Mouse (Mus musculus) megakaryocyte progenitor cell, adult 5-6 weeks (primary cell): ENCODE measurements at regions not wholly inside any gene's neighbourhood (a gene's known extent, or its start where the extent isn't known, plus 50 kb on each side); places are given as distances from the start of the nearest gene placed in this dataset.
"Not testable (repeated sequence)": the region's sequence is repeated elsewhere in the genome, so short reads cannot be mapped to it uniquely, and the experiment has no call there.

ENCODE experiments used
- ATAC-seq: replicated peaks from 2 replicates; pipeline ENCODE4 v1.8.0; 2016; ENCODE audit warnings: mild to moderate bottlenecking, moderate TSS enrichment, inconsistent platforms; ENCODE audit not compliant: poor library complexity

DNA sequence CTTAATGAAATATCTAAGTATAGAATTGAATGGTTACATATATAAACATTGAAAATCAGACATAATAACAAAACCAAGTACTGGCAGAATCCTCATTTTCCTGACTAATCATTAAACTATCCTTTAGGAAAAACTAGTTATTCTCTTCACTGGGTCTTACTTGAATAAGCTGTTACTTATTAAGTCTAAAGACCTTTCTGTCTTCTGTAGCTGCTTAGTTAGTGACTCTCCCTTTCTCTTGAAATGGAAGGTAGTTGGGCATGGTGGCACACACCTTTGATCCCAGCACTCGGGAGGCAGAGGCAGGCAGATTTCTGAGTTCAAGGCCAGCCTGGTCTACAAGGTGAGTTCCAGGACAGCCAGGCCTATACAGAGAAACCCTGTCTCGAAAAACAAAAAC is 135.9 kb upstream of the Abcb5 start:
- ATAC-seq = not testable (repeated sequence)

DNA sequence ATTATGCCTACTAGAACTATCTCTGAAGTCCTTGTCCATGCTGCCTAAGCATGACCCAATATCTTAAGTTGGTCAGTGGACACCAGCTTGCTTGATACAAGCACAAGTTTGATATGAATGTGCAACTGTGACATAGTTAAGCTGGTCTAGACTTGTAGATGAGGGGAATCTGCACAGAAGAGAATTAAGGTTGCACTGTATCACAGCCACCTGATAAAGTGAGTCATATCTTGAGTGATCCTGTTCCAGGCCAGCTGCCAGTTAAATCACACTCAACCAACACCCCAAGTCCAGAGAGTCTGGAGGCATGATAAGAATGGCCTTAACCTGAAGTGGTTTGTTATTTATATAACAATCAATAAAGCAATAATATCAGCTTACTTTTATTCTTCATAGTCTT is 133.5 kb upstream of the Abcb5 start:
- no peak for ATAC-seq

DNA sequence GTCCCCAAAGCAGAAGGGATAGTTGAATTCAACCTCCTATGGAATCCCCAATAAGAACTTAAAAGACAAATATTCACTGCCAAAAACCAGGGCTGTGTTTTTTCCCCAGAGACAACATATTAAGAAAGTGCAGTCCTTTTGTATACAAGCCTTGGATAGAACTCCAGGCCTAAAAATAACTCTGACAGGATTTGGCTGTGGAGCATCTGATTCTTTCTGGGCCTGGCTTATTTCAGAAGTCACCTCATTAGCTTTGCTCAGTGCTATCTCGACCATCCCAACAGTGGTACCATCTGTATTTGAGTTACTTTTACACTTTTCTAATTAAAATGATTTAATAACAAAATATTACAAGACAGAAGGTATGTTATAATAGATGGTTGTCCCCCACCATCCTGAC is 131.6 kb upstream of the Abcb5 start:
- ATAC-seq = no peak

DNA sequence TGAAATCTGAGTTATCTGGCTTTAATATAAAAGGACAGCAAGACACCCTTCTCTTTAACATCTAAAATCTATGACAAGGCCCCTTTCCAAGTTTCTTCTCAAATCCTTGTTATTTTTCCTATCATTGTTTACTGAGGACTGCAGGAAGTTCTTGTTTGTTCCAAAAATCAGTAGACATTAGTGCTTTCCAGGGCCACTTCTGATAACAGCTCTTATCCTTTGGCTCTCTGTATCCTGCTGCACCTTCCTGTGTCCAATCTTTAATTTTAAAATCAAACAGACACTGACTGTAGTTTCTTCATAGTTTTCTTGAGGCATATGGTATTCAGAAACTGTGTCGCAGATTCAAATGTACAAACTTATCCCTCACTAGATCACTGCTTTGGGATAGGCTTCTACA is 128.1 kb upstream of the Abcb5 start:
- no peak for ATAC-seq

GRCm38 (mm10) chr12:119093402-119093801 is 127.2 kb upstream of the Abcb5 start:
- no peak for ATAC-seq

GRCm38 (mm10) chr12:119089292-119089691 is 123.1 kb upstream of the Abcb5 start:
- peak; percentile 68 for ATAC-seq

DNA sequence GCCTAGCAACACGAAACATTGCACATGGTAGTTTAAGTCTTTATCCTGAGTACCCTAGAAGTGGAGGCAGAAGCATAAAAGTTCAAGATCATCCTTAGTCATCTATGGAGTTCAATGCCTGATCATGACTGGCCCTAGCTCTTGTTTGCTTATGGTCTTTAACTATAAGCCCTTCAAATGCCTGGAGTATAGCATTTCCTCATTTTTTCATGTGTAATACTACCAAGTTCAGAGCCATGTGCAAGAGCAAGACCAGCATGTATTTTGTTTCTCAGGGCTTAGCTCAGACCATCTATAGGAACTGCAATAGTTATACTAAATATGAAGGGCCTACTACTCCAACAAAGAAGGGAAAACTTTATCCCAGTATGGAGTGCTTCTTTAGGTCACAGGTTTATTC is 122.4 kb upstream of the Abcb5 start:
- ATAC-seq = peak; percentile 31; the same call in 1 of the 2 replicates

DNA sequence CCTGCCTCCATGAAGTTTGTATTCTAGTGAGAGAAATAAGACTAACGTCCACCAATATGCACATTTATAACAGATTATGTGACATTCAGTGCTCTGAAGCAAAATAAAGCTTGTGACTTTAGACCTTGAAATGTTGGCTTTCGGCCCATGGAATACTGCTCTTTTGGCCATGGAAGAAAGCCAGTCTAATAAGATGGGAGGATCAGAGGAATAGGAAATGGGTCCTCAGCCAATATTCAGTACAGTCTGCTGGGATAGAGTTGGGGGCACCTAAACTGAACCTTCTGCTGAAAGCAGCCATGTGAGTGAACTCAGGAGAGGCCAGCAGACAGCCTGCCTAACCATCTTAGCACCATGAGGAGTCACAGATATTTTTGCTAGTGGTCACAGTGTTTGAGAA is 118.6 kb upstream of the Abcb5 start:
- no peak for ATAC-seq

DNA sequence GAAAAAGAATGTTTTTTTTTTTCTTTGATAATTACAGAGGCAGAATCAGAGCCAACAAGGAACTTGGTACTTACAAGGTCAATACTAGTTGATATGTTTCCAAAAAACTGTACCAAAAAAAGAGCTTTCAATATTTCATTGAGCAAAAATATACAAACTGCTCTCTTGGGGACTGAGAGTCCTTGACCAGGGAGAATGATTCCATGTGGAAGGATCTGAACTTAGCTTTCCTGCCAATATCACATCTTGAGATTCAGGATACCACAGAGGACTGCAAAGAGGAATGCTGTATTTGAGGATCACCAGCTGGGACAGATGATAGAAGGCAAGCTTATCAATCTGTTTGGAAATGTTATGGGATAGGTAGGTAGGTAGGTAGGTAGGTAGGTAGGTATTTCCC is 116.6 kb upstream of the Abcb5 start:
- no peak for ATAC-seq

DNA sequence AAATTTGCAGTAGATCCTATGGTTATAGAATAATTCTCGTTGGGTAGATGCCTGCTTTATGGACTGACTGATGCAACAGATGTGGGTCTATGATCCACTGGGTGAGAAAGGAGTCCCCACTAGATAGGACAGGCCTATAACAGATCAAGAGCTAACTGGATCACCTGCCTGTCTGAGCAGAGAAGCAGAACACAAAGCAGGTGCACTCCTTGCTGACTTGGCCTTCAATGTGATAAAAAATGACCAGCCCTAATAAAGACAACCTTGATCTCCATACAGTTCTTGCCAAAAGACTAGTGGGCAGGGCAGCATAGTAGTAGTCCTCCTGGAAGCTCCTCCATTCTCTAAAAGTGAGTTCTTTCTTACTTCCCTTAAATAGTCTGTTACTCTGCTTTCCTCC is 109.6 kb upstream of the Abcb5 start:
- no peak for ATAC-seq

DNA sequence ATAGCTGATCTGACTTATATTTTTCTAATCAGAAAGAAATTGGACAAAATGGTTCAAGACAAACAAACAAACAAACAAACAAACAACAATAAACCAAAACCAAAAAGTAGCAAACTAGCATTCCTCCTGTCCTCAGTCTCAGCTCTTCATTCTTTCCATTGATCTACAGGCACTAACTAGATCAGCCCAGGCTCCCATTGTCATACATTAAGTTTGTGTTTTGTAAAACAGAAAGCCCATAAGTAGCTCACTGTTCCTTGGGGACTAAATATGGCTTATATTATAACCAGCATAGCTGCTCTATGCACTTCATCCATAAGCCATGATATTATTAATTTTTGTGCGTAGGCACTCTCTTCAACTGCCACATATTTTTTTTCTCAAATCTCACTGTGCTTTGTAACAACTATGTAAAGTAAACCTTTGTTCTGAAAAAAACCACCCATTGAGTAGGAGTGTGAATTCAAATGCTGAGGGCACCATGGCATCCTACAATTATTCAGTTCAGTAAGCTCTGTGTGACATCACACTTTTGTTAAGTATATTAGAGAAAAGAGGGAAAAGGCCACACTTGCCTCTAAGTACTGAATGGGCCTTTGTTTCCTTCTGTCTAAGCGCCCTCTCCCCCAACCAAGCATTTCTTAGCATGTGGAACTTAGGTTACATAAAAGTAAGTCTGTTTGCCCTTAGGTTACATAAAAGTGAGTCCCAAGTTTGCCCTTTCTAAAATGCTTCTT is 108.7 kb upstream of the Abcb5 start:
- no peak for ATAC-seq

DNA sequence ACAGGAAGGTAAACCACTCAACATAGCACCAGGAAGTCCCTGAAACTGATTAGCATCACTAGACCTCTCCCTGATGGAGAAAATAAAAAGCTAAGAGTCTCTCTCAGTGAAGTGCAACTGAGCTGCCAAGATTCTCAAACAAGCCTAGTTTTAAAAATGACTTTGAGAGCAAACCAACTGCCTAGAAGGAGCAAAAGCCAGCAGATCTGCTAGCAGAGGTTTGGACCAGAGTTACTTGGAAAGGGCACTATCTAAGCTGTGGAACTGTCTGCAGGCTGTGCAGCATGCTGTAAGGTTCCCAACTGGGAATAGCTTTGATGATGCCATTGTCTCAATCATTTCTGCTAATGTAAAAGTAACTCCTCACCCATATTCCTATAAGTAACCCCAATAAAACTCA is 107.9 kb upstream of the Abcb5 start:
- no peak for ATAC-seq

DNA sequence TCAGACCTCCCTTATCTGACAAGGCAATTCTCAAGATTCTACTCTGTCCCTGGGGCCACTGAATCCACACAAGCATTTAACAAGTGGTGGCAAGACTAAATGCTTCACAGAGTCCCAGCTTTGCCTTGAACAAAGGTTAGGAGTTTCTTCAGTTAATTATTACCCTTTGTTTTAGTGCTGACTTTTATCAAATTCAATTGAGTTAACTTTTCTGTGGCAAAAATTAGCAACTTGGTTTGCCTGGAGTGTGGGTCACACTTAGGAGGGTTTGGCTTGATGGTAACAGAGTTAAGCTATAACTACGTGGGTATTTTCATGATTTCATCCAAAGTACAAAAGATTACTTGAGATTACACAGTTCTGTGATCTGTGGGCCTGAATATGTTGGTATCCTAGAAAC is 104.7 kb upstream of the Abcb5 start:
- ATAC-seq = no peak

DNA sequence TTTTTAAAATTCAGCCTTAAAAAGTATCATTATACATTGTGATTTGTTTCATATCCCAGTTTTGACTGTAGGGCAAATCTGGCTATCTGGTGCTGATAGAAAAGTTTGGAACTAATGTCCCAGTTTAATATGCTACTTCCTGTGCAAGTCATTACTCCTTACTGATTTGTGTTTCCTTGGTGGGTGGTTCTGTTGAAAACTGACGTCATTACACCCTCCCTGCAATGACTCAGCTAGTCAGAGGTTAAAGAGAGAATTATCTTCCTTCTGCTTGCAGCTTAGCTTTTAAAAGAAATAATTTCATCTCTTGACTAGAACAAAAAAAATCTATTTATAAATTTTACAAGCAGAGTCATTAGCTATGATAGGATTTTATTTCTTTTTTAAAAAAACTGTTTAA is 104.2 kb upstream of the Abcb5 start:
- ATAC-seq = peak; percentile 65

DNA sequence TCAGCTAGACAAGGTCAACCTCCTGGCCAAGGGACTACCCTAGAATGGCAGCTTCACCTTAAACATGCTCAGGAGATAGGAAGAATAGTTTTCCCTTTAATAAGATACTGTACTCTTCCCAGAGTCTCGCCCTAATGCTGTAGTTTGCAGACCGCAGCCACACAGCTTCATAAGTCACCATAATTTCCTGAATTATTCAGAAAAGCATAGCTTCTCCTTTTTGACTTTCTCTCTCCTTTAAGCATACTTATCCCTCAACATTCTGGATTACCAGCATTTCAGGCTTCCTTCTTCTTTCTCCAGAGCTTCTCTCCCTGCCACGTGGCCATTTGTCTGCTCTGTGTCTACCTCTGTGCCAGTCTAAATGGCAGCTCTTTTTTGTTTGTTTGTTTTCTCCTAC is 103.5 kb upstream of the Abcb5 start:
- peak; percentile 79 for ATAC-seq

DNA sequence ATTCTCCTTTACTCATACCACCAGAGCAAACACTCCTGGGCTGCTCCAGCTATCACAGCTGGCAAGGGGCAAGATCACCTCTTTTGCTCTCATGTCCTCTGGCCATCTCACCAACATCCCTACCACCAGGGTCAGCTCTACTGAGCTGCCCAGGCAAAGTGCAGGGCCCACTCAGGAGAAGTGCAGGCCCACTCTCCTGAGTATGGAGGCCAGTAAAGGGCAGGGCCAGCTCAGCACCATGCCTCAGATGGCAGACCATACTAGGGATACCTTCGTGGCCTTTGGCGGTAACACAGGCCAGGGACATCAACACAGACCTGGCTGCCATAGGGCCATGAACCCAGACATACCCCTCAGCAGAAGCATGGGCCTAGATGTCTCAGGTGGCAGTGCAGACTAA is 101.9 kb upstream of the Abcb5 start:
- no peak for ATAC-seq

GRCm38 (mm10) chr12:119062931-119063330 is 96.7 kb upstream of the Abcb5 start:
- no peak for ATAC-seq

DNA sequence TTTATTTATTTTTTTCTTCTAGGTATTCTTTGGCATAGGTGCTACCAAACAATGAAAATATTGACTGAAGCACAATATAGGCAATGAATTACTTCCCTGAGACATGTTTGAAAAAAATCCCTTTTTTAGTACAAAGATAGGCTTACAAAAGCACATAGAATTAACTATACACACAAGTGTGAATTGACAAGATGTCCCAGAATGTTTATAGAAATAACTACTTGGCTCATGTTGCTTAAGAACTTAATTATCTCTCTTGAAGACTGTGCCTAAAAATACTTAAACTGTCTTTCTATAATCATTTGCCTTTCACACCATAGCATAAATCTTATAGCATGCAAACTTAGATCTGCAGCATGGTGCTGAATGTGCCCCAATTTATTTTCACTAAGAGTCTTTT is 96.3 kb upstream of the Abcb5 start:
- no peak for ATAC-seq

DNA sequence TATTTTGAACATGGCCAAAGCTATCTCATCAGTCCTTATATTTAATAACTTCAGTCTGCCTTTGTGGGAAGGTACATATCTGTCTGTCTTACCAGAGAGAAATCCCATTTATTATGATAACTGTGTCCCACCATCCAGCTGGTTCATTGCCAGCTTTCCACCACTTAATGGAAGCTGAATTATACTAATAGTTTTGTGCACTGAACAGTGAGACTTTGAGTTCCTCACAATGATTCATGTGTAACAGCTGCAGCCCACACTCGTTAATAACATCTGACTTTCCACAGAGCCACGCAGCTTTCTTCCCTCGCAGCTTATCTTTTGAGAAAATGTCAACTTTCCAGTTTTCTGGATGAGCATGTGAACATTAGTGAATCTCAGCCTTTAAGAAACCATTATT is 88.3 kb upstream of the Abcb5 start:
- no peak for ATAC-seq

- peak; percentile 75 for ATAC-seq
These were observed 85.6 kb upstream of the Abcb5 start for GRCm38 (mm10) chr12:119051692-119052379.

DNA sequence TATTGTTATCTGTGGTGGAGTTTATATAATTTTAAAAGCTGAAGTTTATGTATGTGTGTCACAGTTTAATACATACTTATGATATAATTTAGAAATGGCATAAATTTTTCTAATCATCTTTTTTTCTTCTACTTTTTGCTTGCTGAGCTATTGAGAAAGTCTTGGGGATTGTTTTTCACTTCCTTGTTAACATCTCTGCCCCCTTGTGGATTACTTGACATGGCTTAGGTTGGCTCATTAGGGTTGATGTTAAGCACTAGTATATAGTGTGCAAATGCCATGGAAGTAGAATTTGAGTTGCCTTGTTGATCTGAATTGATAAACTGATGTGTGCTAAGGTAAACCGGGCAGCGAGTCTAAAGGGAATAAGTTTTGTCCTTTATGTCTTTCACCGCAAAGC is 72.1 kb upstream of the Abcb5 start:
- 0 out of 2 replicates have a peak, but pooled peaks have one; percentile 57 for ATAC-seq

DNA sequence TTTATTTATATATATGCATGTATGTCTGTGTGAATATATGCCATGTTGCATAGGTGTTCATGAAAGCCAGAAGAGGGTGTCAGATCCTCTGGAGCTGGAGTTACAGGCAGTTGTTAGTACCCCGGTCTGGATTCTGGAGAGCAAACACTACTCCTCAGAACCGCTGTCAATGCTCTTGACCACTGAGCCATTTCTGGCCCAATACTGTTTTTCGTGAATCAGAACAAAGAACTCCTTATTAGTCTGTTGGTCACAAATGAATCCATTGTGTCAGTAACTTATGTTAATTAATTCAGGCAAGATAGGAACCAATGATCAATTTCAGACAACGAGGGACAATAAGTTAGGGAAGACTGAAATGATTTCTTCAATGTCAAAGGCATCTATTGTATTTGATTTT is 68.6 kb upstream of the Abcb5 start:
- no peak for ATAC-seq

DNA sequence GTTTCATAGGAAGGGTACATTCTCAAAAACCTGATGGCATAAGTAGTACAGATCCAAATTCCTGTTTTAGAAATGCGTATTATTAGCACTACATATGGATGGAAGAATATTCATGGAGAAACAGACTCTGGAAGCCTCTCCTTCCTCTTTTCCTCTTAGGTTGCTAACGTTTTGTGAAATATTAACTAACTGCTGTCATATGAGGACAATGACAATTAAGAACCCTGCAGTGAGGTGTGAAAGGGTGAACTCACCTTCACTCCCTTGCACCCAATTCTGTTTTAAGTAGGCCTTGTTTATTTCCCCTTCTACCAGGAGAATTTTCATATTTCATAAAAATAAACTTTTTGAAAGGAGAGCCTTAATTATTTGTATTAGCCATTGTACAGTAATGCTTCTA is 62.5 kb upstream of the Abcb5 start:
- ATAC-seq = no peak
